Mouse (Mus musculus): ENCODE measurements around the gene Pvalb.

- TF ChIP-seq EP300 (IDR thresholded peaks at IDR 0.05; ENCODE audit: low read depth in 1 of 2, low read length in 2 of 2) (no peak), CHD2 (IDR thresholded peaks at IDR 0.05; ENCODE audit: low read length) (no peak), UBTF (IDR thresholded peaks at IDR 0.05; ENCODE audit: borderline replicate concordance, insufficient read depth, low read depth, low read length) (no peak), TBP (IDR thresholded peaks at IDR 0.05; ENCODE audit: low read depth, low read length) (no peak), CTCF (IDR thresholded peaks at IDR 0.05 in 2 of 3, conservative IDR thresholded peaks at IDR 0.05 in 1 of 3; ENCODE audit: control insufficient read depth in 1 of 3, insufficient read depth in 1 of 3, low read depth in 2 of 3, low read length in 3 of 3, poor library complexity in 1 of 3, severe bottlenecking in 1 of 3) (no peak), TAL1 (IDR thresholded peaks at IDR 0.05; ENCODE audit: low read length) (no peak), SIN3A (IDR thresholded peaks at IDR 0.05; ENCODE audit: low read length) (peak; percentile 31; the same call in 1 of the 2 replicates), SMC3 (IDR thresholded peaks at IDR 0.05; ENCODE audit: low read depth, low read length) (no peak), MAZ (IDR thresholded peaks at IDR 0.05; ENCODE audit: low read depth, low read length) (no peak), MAX (IDR thresholded peaks at IDR 0.05; ENCODE audit: low read length) (peak; percentile 28; the same call in 1 of the 2 replicates), USF1 (IDR thresholded peaks at IDR 0.05; ENCODE audit: low read depth, low read length) (no peak), ZMIZ1 (IDR thresholded peaks at IDR 0.05; ENCODE audit: low read depth, low read length) (no peak), POLR2A (IDR thresholded peaks at IDR 0.05; ENCODE audit: control insufficient read depth in 1 of 2, insufficient read depth in 1 of 2, low read depth in 1 of 2, low read length in 2 of 2, poor library complexity in 1 of 2) (no peak), RCOR1 (IDR thresholded peaks at IDR 0.05; ENCODE audit: low read depth, low read length) (no peak)
These were observed 33.0 kb downstream of the Pvalb start for GRCm38 (mm10) chr15:78172899-78173817.

Data from MEL (cell line).